Mouse (Mus musculus) thymus, adult 2 months (tissue): Measurements from ENCODE around the gene Adam17.

ENCODE experiments used
- CTCF ChIP-seq: fragments of 200-500 bp; IDR thresholded peaks from 2 replicates; pipeline ENCODE4 v1.5.1; 2012; ENCODE audit warnings: mild to moderate bottlenecking, control low read depth, low read length, moderate library complexity, borderline replicate concordance; ENCODE audit not compliant: control insufficient read depth, poor library complexity, insufficient read depth; ENCODE audit errors: extremely low read depth
- POLR2A ChIP-seq: fragments of 200-500 bp; IDR thresholded peaks from 2 replicates; pipeline ENCODE4 v1.6.1; 2012; ENCODE audit warnings: mild to moderate bottlenecking, low read length, control low read depth, moderate library complexity; ENCODE audit not compliant: control insufficient read depth, poor library complexity, insufficient read depth; ENCODE audit errors: extremely low read depth

- TF ChIP-seq CTCF (no peak), POLR2A (no peak)
Observed at GRCm38 (mm10) chr12:21350113-21350876, 23.1 kb downstream of the Adam17 start.
